Mouse (Mus musculus): ENCODE data around the gene Gm10334.
"Not testable (repeated sequence)": the region's sequence is repeated elsewhere in the genome, so short reads cannot be mapped to it uniquely, and the experiment has no call there.

The Gm10334 gene

DNA sequence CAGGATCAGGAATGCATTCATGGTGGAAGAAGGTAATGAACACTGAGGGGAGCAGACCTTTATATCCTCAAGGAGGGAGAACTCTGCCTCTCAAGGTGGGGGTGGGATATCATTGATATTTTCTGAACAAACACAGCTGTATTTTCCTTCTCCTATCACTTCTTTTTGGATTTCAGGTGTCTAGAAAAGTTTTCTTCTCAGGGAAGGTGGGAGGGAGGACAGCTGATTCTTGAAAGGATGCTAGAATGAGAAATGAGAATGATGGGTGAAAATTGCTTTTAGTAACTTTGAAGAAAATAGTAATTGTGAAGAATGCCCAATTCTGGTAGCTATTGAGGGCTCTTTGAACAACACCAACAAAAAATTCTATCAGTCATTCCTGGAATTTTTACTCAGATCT lies at the start of gene Gm10334:
Gene Gm10334, minus strand, starts transcription at position 101 of the 400 bp plus-strand sequence.
- DNase-seq (ENCODE audit: low spot score): not testable (repeated sequence)

DNA sequence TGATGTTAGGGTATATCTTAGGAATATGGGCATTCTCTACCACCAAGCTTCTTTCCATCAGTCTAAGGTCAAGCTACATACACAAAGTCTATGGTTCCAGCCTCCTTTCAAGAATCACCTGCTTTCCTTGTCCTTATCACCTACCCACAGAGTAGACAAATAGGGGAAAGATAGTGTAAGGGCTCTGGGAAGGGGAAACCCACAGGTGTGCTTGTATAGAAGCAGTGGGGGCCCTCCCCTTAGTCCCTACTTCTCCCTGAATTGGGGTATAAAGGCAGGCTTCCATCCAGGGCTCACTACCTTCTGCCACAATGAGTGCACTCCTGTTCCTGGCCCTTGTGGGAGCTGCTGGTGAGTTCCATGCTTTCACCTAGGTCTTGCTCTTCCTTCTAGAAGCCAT lies 12.7 kb upstream of the Gm10334 start, which contains the start of gene Prss1:
Gene Prss1, plus strand, starts transcription at position 301 of the 400 bp plus-strand sequence.
- not testable (repeated sequence) for DNase-seq (ENCODE audit: low spot score)

DNA sequence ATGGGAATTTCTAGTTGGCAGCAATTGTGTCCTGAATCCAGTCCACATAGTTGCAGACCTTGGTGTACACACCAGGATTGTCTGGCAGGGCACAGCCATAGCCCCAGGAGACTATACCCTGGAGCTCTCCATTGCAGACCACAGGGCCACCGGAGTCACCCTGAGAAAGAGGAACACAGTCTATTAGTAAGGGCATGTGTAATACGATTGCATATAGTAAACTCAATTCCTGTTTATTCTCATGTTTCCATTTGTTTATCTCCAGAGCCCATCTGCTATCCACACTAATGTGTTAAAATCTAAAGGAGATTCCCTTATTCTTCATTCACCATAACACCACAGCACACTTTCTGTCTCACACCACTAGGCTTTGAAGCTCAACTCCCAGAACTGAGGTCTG lies 3.7 kb downstream of the Gm10334 start:
- not testable (repeated sequence) for DNase-seq (ENCODE audit: low spot score)
